Mouse (Mus musculus): ENCODE data around the gene Fanci.

Gene Fanci

DNA sequence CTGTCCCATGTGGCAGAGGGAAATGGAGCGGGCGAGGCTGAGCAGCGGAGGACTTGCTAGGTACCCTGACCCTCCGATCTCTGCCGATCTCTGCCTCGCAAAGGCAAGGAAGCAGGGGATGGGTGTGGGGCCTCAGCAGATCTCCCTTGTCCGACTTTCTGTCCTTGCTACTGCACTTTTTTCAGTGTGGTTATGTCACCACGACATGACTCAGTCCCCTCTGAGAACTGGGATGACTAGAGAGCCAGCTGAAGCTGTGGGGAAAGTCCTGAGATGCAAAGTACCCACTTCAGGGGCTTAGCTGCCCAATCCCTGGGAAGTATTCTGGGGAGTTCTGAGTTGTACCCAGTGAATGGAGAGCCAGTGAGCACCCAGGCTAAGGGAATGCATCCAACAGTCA, 4.6 kb upstream of the Fanci start:
- no peak for DNase-seq (ENCODE audit: low read depth in 1 of 2, low spot score in 2 of 2)

DNA sequence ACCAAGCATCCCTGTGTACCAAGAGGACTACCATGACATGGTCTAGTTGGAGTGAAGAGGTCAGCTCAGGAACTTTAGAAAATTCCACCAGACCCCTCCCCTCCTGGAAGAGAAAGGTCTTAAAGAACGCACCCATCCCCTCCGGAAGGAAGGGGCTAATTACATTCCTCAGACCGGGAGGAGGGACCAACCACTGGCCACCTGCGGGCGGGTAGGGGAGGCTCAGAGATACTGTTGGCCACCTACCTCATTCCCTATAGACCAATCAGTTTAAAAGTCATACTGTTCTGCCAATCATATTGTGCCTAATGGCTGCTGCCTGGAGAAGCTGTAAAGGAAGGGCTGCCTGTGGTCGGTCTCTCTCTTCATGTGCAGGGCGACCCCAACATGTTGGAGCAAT, 3.7 kb upstream of the Fanci start:
- no peak for DNase-seq (ENCODE audit: low read depth in 1 of 2, low spot score in 2 of 2)

DNA sequence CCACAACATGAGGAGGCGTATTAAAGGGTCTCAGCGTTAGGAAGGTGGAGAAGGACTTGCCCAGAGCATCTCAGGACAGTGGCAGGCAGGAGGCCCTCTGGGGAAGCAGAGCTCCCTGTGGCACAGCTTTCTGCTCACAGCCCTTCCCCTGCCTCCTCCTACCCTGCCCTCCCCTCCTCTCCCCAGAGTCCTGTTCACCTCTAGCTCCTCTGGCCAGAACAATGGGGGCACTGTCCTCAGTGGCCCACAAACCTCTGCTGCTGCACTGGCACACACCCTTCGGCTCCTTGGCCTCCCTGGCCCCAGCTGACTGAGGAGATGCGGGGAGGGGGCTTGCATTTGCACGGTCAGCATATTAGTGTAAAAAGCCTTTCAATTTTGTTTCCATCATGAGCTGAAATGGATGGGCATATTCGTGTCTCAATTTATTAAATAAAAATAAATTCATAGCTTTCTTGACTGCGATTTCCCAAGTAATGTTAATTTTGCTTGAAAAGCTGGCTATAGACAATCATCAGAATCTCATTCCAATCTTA, 3.0 kb upstream of the Fanci start:
- no peak for DNase-seq (ENCODE audit: low read depth in 1 of 2, low spot score in 2 of 2)

DNA sequence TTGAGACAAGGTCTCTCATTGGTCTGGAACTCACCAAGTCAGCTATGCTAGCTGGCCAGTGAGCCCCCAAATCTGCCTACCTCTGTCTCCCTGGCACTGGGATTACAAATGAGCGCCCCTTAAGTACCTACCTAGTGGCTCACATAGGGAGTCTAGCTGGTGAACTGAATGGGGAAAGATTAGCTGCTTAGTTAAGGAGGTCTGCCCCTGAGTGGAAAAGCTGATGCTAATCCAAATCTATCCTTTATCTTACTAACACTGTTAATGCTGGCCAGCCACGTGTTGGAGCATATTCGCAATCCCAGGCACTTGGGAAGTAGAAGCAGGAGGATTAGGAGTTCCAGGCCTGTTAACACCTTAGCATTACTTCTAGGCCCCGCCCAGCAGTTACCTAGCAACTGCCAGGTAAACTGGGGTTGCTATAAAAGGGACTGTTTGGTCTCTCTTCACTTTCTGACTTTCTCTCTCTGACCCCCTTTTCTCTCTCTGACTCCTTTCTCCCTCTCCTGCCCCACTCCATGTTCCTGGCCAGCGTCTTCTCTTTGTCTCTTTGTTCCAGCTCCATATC, 1.5 kb upstream of the Fanci start:
- no peak for DNase-seq (ENCODE audit: low read depth in 1 of 2, low spot score in 2 of 2)

- DNase-seq (ENCODE audit: low read depth in 1 of 2, low spot score in 2 of 2) = no peak
Observed at GRCm38 (mm10) chr7:79391471-79391870, 258 bp upstream of the Fanci start.

- DNase-seq (ENCODE audit: low read depth in 1 of 2, low spot score in 2 of 2) = no peak
Observed at GRCm38 (mm10) chr7:79392860-79393513, 1.3 kb downstream of the Fanci start.

DNA sequence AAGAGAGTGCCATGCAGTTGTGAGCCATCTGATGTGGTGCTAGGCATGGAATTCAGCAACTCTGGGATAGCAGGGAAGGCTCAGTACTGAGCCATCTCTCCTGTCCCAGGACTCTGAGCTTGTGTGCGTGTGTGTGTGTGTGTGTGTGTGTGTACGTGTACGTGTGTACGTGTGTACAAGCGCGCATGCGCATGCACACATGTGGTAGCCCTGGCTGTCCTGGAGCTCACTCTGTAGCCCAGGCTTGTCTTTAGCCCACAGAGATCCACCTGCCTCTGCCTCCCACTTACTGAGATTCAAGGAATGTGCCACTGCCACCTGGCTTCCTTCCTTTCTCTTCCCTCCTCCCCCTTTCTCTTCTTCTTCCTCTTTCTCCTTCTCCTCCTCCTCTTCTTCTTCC, 2.2 kb downstream of the Fanci start:
- no peak for DNase-seq (ENCODE audit: low read depth in 1 of 2, low spot score in 2 of 2)

DNA sequence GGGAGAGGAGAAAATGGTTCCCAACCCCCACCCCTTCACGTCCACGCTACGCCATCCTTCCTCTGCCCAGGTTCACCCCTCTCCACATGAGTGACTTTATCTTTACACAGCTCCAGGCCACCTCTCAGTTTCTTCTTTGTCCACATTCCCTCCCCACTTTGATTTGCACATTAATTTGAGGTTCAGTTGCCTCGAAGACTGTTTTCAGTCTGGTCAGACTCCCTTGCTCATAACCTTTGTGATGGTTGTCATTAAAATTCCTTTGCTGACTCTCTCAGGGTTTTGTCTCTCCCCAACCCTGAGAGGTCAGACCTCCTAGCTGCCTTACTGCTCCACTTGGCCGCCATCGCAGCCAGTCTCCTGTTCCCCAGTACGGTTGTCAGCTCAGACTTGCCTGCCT, 2.9 kb downstream of the Fanci start:
- no peak for DNase-seq (ENCODE audit: low read depth in 1 of 2, low spot score in 2 of 2)

DNA sequence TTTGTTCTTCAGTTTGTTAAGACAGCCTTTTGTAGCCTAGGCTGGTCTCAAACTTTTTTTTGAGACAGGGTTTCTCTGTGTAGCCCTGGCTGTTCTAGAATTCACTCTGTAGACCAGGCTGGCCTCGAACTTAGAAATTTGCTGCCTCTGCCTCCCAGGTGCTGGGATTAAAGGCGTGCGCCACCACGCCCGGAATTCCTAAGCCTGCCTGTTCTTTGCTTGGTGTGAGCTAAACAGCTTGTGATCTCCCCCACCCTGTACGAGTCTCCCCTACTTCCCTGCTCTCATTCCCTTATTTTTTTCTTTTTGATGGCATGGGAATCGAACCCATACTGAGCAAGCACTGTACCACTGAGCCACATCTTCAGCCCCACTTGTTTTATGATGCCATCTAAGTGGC, 3.5 kb downstream of the Fanci start:
- DNase-seq (ENCODE audit: low read depth in 1 of 2, low spot score in 2 of 2) = no peak

- no peak for DNase-seq (ENCODE audit: low read depth in 1 of 2, low spot score in 2 of 2)
Observed at GRCm38 (mm10) chr7:79397446-79397963, 5.8 kb downstream of the Fanci start.

DNA sequence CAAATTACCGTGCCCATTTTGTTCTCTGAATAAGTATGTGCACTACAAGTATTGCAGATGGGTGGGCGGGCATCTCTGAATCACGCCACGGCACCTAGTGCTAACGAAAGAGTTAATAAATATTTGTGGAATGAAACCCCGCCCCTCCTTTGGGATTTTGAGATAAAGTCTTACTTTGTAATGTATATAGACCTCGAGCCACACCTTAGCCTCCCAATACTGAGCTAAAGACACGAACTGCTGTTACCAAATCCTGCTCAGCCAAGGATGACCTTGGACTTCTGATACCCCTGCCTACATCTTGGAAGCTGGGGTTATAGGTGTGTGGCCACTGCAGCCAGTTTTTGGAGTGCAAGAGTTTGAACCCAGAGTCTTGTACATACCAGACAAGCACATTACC, 6.7 kb downstream of the Fanci start:
- DNase-seq (ENCODE audit: low read depth in 1 of 2, low spot score in 2 of 2) = no peak

GRCm38 (mm10) chr7:79398971-79399370, 7.2 kb downstream of the Fanci start:
- DNase-seq (ENCODE audit: low read depth in 1 of 2, low spot score in 2 of 2) = no peak

- no peak for DNase-seq (ENCODE audit: low read depth in 1 of 2, low spot score in 2 of 2)
Observed at GRCm38 (mm10) chr7:79400296-79400695, 8.6 kb downstream of the Fanci start.

DNA sequence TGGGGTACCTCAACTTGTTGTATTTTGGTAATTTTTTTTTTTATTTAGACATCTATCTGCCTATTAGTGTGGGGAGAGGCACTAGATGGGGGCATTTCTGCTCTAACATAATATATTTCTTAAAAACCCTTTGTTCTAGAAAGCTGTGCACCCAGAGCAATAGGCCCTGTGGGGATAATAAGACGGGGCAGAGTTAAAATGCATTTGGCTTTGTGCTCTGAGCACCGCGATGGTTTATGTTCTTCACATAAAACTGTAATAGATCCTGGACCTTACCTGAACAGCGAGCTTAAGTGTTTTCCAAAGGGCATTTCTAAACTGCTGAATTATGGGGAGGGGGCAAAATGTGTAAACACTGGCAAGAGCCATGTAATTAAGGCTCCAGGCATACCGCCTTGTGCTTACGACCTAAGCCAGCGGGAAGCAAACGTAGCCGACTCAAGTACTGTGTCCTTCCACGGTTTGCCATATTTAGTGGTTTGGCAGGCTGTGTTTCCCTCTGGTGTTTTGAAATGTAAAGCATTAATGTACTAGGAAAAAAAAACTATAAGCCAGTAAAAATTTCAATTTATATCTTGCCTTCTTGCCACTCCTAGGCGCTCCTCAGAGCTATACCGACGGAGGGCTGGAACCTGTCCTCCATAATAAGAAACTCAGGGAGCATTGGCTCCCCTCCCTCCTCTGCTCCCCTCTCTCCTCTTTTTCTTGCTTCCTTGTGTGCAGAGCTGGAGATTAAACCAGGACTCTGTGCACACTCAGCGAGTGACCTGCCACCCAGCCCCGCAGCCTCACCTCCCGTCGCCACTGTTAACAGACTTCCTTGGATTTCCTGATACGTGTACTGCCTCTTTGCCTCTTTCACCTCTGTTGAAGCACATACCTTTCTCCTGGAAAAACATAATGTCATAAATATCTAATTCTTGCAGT, 23.0 kb downstream of the Fanci start:
- no peak for DNase-seq (ENCODE audit: low read depth in 1 of 2, low spot score in 2 of 2)

GRCm38 (mm10) chr7:79419950-79420349, 28.2 kb downstream of the Fanci start:
- no peak for DNase-seq (ENCODE audit: low read depth in 1 of 2, low spot score in 2 of 2)

GRCm38 (mm10) chr7:79422876-79423275, 31.1 kb downstream of the Fanci start:
- no peak for DNase-seq (ENCODE audit: low read depth in 1 of 2, low spot score in 2 of 2)

GRCm38 (mm10) chr7:79425804-79426203, 34.1 kb downstream of the Fanci start:
- DNase-seq (ENCODE audit: low read depth in 1 of 2, low spot score in 2 of 2) = no peak

GRCm38 (mm10) chr7:79428243-79428642, 36.5 kb downstream of the Fanci start:
- DNase-seq (ENCODE audit: low read depth in 1 of 2, low spot score in 2 of 2) = no peak

DNA sequence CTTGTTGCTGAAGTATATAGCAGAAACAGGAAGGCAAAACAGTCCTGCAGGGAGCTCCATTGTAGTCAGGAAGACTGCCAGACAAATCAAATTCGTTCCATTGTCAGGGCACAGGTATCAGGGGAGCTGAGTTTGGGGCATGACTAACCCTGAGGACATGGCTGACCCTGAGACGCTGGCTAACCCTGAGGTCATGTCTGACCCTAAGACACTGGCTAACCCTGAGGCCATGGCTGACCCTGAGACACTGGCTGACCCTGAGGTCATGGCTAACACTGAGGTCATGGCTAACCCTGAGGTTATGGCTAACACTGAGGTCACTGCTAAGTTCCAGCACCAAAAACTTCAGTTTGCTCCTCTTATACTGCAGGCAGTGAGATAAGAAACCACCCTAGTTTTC, 48.3 kb downstream of the Fanci start:
- no peak for DNase-seq (ENCODE audit: low read depth in 1 of 2, low spot score in 2 of 2)

DNA sequence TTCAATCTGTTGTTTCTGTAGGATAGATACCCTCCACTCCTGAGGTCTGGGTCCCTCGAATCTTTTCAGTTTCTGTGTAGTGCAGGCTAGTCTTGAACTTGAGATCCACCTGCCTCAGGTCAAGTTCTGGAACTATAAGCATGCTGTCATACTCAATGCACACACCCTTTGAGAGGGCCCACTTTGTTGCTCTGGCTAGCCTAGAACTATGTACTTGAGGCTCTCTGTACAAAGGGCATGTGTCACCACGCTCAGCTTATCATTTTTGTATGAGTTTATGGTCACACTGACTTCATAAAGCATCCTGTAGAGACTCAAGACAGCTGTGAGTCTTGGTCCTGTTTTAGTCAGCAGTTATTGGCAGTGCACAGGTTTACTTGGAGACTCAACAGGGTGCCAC, 55.3 kb downstream of the Fanci start:
- no peak for DNase-seq (ENCODE audit: low read depth in 1 of 2, low spot score in 2 of 2)

DNA sequence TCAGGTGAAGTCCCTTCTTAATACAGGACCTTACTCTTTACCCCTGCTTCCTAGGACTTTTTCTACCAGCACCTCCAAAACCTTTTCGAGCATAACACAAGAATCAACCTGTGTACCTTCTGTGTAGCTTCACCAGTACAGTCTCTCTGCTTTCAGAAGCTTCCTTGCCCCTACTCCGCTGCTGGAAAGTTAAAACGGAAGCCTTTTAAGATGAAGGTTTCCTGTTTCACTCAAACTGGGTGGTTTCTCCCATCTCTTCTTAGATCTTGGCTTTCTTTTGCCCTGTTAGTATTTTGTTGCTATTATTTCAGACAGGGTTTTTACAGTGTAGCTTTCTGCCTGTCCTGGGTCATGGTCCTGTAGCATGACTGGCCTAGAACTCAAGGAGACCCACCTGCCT, 55.8 kb downstream of the Fanci start:
- DNase-seq (ENCODE audit: low read depth in 1 of 2, low spot score in 2 of 2) = no peak

- DNase-seq (ENCODE audit: low read depth in 1 of 2, low spot score in 2 of 2) = no peak
Observed at GRCm38 (mm10) chr7:79461721-79462120, 70.0 kb downstream of the Fanci start.

Measured in monocyte, adult 2 months (primary cell).